Mouse (Mus musculus): Measurements from ENCODE around the gene Gnat2. TPM values are rescaled to one million over a fixed set of nuclear protein-coding genes. Genes with fewer than 3 reads are reported as not detected.
A peak's percentile ranks its signal among the peaks of the same experiment; 100 is the strongest.

Gene Gnat2
- polyA plus RNA-seq, 1 experiment from 2014 or later, result 0.30 TPM

DNA sequence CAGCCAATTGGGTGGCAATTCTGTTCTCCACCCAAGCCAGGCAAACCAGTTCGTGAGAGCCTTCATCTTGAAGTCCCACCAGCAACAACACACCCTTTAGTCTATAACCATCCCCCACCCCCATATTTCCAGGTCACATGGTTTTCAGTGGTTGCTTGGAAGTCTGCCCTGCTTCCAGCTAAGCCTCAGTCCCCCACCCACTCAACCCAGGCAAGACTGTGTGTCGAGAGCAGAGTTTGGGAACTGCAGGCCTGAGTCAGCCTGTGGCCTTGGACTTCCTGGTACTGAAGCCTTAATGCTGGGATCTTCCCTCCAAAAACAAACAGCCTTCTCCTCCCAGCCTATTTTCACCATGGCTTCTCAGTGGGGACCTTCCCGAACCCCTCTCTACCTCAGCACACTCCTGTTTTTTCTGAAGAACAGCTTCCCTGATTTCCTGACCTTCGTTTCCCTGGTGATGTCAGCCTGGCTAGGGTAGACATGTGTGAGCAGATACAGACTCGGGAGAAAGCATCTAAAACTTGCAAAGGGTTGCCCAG lies 3.7 kb upstream of the Gnat2 start:
- Histone ChIP-seq H3K9ac (replicated peaks; ENCODE audit: low read length) (no peak overlapping the region), H3K4me1 (ENCODE audit: control insufficient read depth, insufficient read depth, low read length) (peaks cover 21% of the 10 kb centered on the region), H3K9me3 (ENCODE audit: control insufficient read depth, low read length) (no peaks in the 10 kb centered on the region), H3K4me3 (replicated peaks; ENCODE audit: low read depth, low read length) (no peak overlapping the region), H3K27me3 (ENCODE audit: control insufficient read depth, insufficient read depth, low read length) (no peaks in the 10 kb centered on the region), H3K4me2 (ENCODE audit: low read length) (no peak overlapping the region), H3K27ac (replicated peaks; ENCODE audit: low read depth, low read length) (no peak overlapping the region), H3K36me3 (ENCODE audit: control insufficient read depth, insufficient read depth, low read length) (no peaks in the 10 kb centered on the region)
- 40% methylated on average over 5 of the region's 5 CpGs for WGBS
- ATAC-seq (ENCODE audit: low FRiP score, low TSS enrichment), result no peak
- no peak for DNase-seq

- Histone ChIP-seq H3K27ac (replicated peaks; ENCODE audit: low read depth, low read length) (no peak overlapping the region), H3K4me1 (ENCODE audit: control insufficient read depth, insufficient read depth, low read length) (peaks cover 11% of the 10 kb centered on the region), H3K9me3 (ENCODE audit: control insufficient read depth, low read length) (no peaks in the 10 kb centered on the region), H3K27me3 (ENCODE audit: control insufficient read depth, insufficient read depth, low read length) (no peaks in the 10 kb centered on the region), H3K4me2 (ENCODE audit: low read length) (no peak overlapping the region), H3K4me3 (replicated peaks; ENCODE audit: low read depth, low read length) (no peak overlapping the region), H3K36me3 (ENCODE audit: control insufficient read depth, insufficient read depth, low read length) (no peaks in the 10 kb centered on the region), H3K9ac (replicated peaks; ENCODE audit: low read length) (no peak overlapping the region)
- no peak for DNase-seq
- WGBS, result 47% methylated on average over 2 of the region's 2 CpGs
- ATAC-seq (ENCODE audit: low FRiP score, low TSS enrichment), result no peak
These were observed 2.7 kb upstream of the Gnat2 start for GRCm38 (mm10) chr3:108089916-108090315.

DNA sequence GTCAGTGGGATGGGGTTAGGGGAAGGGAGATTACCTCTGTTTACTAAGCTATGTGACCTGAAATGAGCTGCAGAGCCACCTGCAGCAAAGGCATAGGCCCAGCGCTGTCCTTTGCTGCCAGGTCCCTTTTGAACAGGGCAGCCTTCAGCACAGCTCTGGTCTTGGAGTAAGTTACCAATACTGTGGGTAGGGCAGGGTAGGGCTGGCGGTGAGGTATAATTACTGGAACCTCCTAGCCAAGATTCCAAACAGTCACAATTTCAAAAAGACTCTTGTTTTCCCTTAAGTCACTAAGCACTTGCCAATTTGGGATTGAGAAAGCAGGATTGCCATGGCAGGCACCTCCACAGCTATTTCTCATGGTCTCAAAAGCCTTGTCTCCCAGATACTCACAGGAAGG lies 2.0 kb upstream of the Gnat2 start:
- Histone ChIP-seq H3K4me1 (ENCODE audit: control insufficient read depth, insufficient read depth, low read length) (peaks cover 11% of the 10 kb centered on the region), H3K9ac (replicated peaks; ENCODE audit: low read length) (no peak overlapping the region), H3K9me3 (ENCODE audit: control insufficient read depth, low read length) (no peaks in the 10 kb centered on the region), H3K36me3 (ENCODE audit: control insufficient read depth, insufficient read depth, low read length) (no peaks in the 10 kb centered on the region), H3K27me3 (ENCODE audit: control insufficient read depth, insufficient read depth, low read length) (no peaks in the 10 kb centered on the region), H3K4me2 (ENCODE audit: low read length) (no peak overlapping the region), H3K4me3 (replicated peaks; ENCODE audit: low read depth, low read length) (no peak overlapping the region), H3K27ac (replicated peaks; ENCODE audit: low read depth, low read length) (no peak overlapping the region)
- DNase-seq, result no peak
- no peak for ATAC-seq (ENCODE audit: low FRiP score, low TSS enrichment)
- WGBS, result 78% methylated on average over 2 of the region's 2 CpGs

- Histone ChIP-seq H3K27me3 (ENCODE audit: control insufficient read depth, insufficient read depth, low read length) (no peaks in the 10 kb centered on the region), H3K4me1 (ENCODE audit: control insufficient read depth, insufficient read depth, low read length) (no peaks in the 10 kb centered on the region), H3K4me3 (replicated peaks; ENCODE audit: low read depth, low read length) (no peak overlapping the region), H3K9ac (replicated peaks; ENCODE audit: low read length) (no peak overlapping the region), H3K4me2 (ENCODE audit: low read length) (no peak overlapping the region), H3K9me3 (ENCODE audit: control insufficient read depth, low read length) (no peaks in the 10 kb centered on the region), H3K36me3 (ENCODE audit: control insufficient read depth, insufficient read depth, low read length) (no peaks in the 10 kb centered on the region), H3K27ac (replicated peaks; ENCODE audit: low read depth, low read length) (no peak overlapping the region)
- WGBS, result 75% methylated on average over 6 of the region's 6 CpGs
- ATAC-seq (ENCODE audit: low FRiP score, low TSS enrichment) (no peak), DNase-seq (no peak)
These were observed 559 bp upstream of the Gnat2 start for GRCm38 (mm10) chr3:108092030-108092429.

GRCm38 (mm10) chr3:108093306-108093705 lies 717 bp downstream of the Gnat2 start:
- H3K36me3 ChIP-seq (ENCODE audit: control insufficient read depth, insufficient read depth, low read length), result no peaks in the 10 kb centered on the region
- DNase-seq (no peak), ATAC-seq (ENCODE audit: low FRiP score, low TSS enrichment) (no peak)
- WGBS, result 50% methylated on average over 6 of the region's 6 CpGs
- H3K27me3 ChIP-seq (ENCODE audit: control insufficient read depth, insufficient read depth, low read length), result no peaks in the 10 kb centered on the region
- no peak overlapping the region for H3K9ac ChIP-seq (replicated peaks; ENCODE audit: low read length)
- no peak overlapping the region for H3K4me2 ChIP-seq (ENCODE audit: low read length)
- no peaks in the 10 kb centered on the region for H3K4me1 ChIP-seq (ENCODE audit: control insufficient read depth, insufficient read depth, low read length)
- no peak overlapping the region for H3K4me3 ChIP-seq (replicated peaks; ENCODE audit: low read depth, low read length)
- H3K27ac ChIP-seq (replicated peaks; ENCODE audit: low read depth, low read length), result no peak overlapping the region
- H3K9me3 ChIP-seq (ENCODE audit: control insufficient read depth, low read length), result no peaks in the 10 kb centered on the region

DNA sequence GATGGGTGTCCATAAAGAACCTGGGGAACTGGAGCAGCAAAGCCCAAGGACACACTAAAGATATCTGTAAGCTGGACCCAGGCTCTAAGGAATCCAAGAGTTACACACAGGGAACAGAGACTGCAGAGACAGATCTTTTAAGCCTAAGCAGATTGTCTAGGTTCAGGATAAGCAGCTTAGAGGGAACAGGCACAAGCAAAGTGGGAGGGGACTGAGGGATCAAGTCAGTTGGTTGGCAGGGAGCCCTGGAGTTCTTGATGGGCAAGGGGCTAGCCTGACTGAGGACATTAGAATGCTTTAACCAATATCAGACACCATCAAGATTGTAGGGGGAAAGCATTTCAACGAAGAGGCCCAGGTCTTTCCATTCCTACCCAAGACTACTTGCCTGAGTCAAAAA lies 1.6 kb downstream of the Gnat2 start:
- Histone ChIP-seq H3K4me2 (ENCODE audit: low read length) (no peak overlapping the region), H3K4me3 (replicated peaks; ENCODE audit: low read depth, low read length) (no peak overlapping the region), H3K9me3 (ENCODE audit: control insufficient read depth, low read length) (no peaks in the 10 kb centered on the region), H3K27me3 (ENCODE audit: control insufficient read depth, insufficient read depth, low read length) (no peaks in the 10 kb centered on the region), H3K36me3 (ENCODE audit: control insufficient read depth, insufficient read depth, low read length) (no peaks in the 10 kb centered on the region), H3K9ac (replicated peaks; ENCODE audit: low read length) (no peak overlapping the region), H3K27ac (replicated peaks; ENCODE audit: low read depth, low read length) (no peak overlapping the region), H3K4me1 (ENCODE audit: control insufficient read depth, insufficient read depth, low read length) (no peaks in the 10 kb centered on the region)
- DNase-seq, result peak; percentile 55
- ATAC-seq (ENCODE audit: low FRiP score, low TSS enrichment), result no peak
- 62% methylated on average over 1 of the region's 1 CpGs for WGBS

DNA sequence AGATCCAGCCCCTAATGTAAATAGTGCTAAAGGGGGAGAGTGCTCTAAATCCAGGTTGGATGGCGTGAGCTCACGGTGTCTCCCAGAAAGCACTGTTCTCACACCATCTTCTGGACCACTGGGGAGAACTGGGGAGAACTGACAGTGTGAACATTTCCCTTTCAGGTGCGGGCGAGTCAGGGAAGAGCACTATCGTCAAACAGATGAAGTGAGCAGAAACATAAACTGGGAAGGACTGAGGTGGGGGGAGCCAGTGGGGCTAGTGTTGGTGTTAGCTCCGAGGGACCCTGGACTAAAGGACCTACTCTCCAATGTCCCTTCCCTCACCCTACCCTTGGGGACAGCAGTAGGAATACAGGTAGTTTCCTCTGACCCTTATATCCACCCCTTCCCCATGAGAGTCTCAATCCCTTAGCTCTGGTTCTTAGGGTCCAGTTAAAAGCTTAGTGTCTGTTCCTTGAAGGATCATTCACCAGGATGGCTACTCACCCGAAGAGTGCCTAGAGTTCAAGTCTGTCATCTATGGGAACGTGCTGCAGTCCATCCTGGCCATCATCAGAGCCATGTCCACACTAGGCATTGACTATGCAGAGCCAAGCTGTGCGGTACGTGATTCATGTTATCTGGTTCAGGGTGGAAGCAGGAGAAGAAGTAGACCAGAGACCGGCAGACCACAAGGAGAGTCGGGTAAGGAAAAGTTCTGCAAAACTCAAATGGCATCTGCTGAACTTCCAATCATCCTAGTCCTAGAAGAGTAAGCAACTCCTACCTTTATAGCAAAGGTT lies 2.6 kb downstream of the Gnat2 start:
- 97% methylated on average over 12 of the region's 12 CpGs for WGBS
- no peaks in the 10 kb centered on the region for H3K9me3 ChIP-seq (ENCODE audit: control insufficient read depth, low read length)
- H3K4me1 ChIP-seq (ENCODE audit: control insufficient read depth, insufficient read depth, low read length), result no peaks in the 10 kb centered on the region
- no peak overlapping the region for H3K4me3 ChIP-seq (replicated peaks; ENCODE audit: low read depth, low read length)
- no peak overlapping the region for H3K4me2 ChIP-seq (ENCODE audit: low read length)
- H3K27ac ChIP-seq (replicated peaks; ENCODE audit: low read depth, low read length), result no peak overlapping the region
- DNase-seq (no peak), ATAC-seq (ENCODE audit: low FRiP score, low TSS enrichment) (no peak)
- no peaks in the 10 kb centered on the region for H3K36me3 ChIP-seq (ENCODE audit: control insufficient read depth, insufficient read depth, low read length)
- no peaks in the 10 kb centered on the region for H3K27me3 ChIP-seq (ENCODE audit: control insufficient read depth, insufficient read depth, low read length)
- H3K9ac ChIP-seq (replicated peaks; ENCODE audit: low read length), result no peak overlapping the region

- Histone ChIP-seq H3K27ac (replicated peaks; ENCODE audit: low read depth, low read length) (no peak overlapping the region), H3K36me3 (ENCODE audit: control insufficient read depth, insufficient read depth, low read length) (no peaks in the 10 kb centered on the region), H3K9ac (replicated peaks; ENCODE audit: low read length) (no peak overlapping the region), H3K4me1 (ENCODE audit: control insufficient read depth, insufficient read depth, low read length) (no peaks in the 10 kb centered on the region), H3K9me3 (ENCODE audit: control insufficient read depth, low read length) (no peaks in the 10 kb centered on the region), H3K27me3 (ENCODE audit: control insufficient read depth, insufficient read depth, low read length) (no peaks in the 10 kb centered on the region), H3K4me2 (ENCODE audit: low read length) (no peak overlapping the region), H3K4me3 (replicated peaks; ENCODE audit: low read depth, low read length) (no peak overlapping the region)
- WGBS, result 71% methylated on average over 8 of the region's 8 CpGs
- no peak for DNase-seq
- no peak for ATAC-seq (ENCODE audit: low FRiP score, low TSS enrichment)
These were observed 3.6 kb downstream of the Gnat2 start for GRCm38 (mm10) chr3:108096226-108096625.

DNA sequence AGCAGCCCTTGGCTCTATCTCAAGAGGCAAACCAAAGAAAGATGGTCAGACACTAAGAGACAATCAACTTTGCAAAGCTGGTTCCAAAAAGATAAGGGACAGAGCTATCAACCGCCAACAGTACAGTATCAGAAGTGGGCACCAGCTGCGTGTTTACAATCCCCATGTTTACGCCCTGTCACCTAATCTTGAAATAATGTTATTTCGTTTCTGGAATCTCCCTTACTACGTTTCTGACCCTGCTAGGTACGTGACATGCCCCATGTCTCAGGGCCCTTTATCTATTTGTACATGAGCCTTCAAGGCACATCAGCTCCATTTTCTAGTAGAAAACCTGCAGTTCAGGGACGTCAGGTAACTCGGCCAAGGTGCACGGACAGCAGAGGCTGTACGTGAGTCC lies 4.1 kb downstream of the Gnat2 start:
- no peak overlapping the region for H3K4me2 ChIP-seq (ENCODE audit: low read length)
- no peaks in the 10 kb centered on the region for H3K9me3 ChIP-seq (ENCODE audit: control insufficient read depth, low read length)
- H3K4me1 ChIP-seq (ENCODE audit: control insufficient read depth, insufficient read depth, low read length), result no peaks in the 10 kb centered on the region
- H3K27ac ChIP-seq (replicated peaks; ENCODE audit: low read depth, low read length), result no peak overlapping the region
- no peaks in the 10 kb centered on the region for H3K36me3 ChIP-seq (ENCODE audit: control insufficient read depth, insufficient read depth, low read length)
- WGBS, result 90% methylated on average over 10 of the region's 10 CpGs
- DNase-seq (no peak), ATAC-seq (ENCODE audit: low FRiP score, low TSS enrichment) (no peak)
- no peak overlapping the region for H3K4me3 ChIP-seq (replicated peaks; ENCODE audit: low read depth, low read length)
- no peaks in the 10 kb centered on the region for H3K27me3 ChIP-seq (ENCODE audit: control insufficient read depth, insufficient read depth, low read length)
- no peak overlapping the region for H3K9ac ChIP-seq (replicated peaks; ENCODE audit: low read length)

All from midbrain, embryonic 14.5 days (tissue).